Mouse (Mus musculus) CH12.LX (cell line): ENCODE measurements around the gene Gm11232. TPM values are rescaled to one million over a fixed set of nuclear protein-coding genes. Genes with fewer than 3 reads are reported as not detected.

Experiments
- DNase-seq: peaks from one replicate; pipeline ENCODE4 v3.0.0-alpha.2; 2013; ENCODE audit errors: extremely low read depth
- H3K27ac ChIP-seq: 2 replicates; pipeline ENCODE4 v1.5.1; 2012; ENCODE audit warnings: low read depth, mild to moderate bottlenecking, control low read depth, moderate library complexity; ENCODE audit not compliant: insufficient read depth
- H3K27me3 ChIP-seq: replicated peaks from 2 replicates; pipeline ENCODE3; 2012; ENCODE audit warnings: inconsistent platforms
- H3K36me3 ChIP-seq, 2 experiments: replicated peaks in 1 of 2; 2 replicates each; pipeline versions ENCODE3 to v1.6.1; 2012; ENCODE audit warnings: inconsistent platforms in 1 of 2, low read length in 1 of 2, mild to moderate bottlenecking in 1 of 2, mixed read lengths in 1 of 2, moderate library complexity in 1 of 2; ENCODE audit not compliant: control insufficient read depth in 1 of 2, insufficient read depth in 1 of 2
- H3K4me1 ChIP-seq, 2 experiments: 2 replicates each; pipeline ENCODE4 v1.6.1; 2012; ENCODE audit warnings: inconsistent platforms in 1 of 2, moderate library complexity in 1 of 2; ENCODE audit not compliant: insufficient read depth in 2 of 2, control insufficient read depth in 1 of 2
- H3K4me2 ChIP-seq: 2 replicates; pipeline ENCODE4 v1.6.1; 2012; ENCODE audit warnings: low read depth, mild to moderate bottlenecking, control low read depth; ENCODE audit not compliant: poor library complexity, insufficient read depth, severe bottlenecking
- H3K4me3 ChIP-seq, 3 experiments: fragments of 150-350 bp in 1 of 3; sonication (generic) in 1 of 3; replicated peaks in 1 of 3; 2 replicates each; pipeline versions ENCODE3 to v1.5.1; 2011 to 2012; ENCODE audit warnings: low read depth in 2 of 3, low read length in 2 of 3, mild to moderate bottlenecking in 2 of 3, moderate library complexity in 2 of 3, control low read depth in 1 of 3, improper control_type of control experiment in 1 of 3, inconsistent platforms in 1 of 3, mixed read lengths in 1 of 3; ENCODE audit not compliant: poor library complexity in 1 of 3
- H3K79me2 ChIP-seq: replicated peaks from 2 replicates; pipeline ENCODE4 v1.6.1; 2012; ENCODE audit warnings: mild to moderate bottlenecking, moderate library complexity; ENCODE audit not compliant: control insufficient read depth, poor library complexity, insufficient read depth, severe bottlenecking; ENCODE audit errors: extremely low read depth
- H3K9ac ChIP-seq: 2 replicates; pipeline ENCODE4 v1.6.1; 2012; ENCODE audit warnings: low read depth, mild to moderate bottlenecking, control low read depth, moderate library complexity; ENCODE audit not compliant: insufficient read depth
- H3K9me3 ChIP-seq: replicated peaks from 2 replicates; pipeline ENCODE3; 2012; ENCODE audit warnings: low read length, inconsistent platforms, mixed read lengths
- BHLHE40 ChIP-seq: IDR thresholded peaks from 2 replicates; pipeline ENCODE4 v1.6.1; 2011; ENCODE audit warnings: mild to moderate bottlenecking, low read depth, low read length, improper control_type of control experiment
- GABPA ChIP-seq: IDR thresholded peaks from 2 replicates; pipeline ENCODE4 v1.6.1; 2012; ENCODE audit warnings: low read depth, low read length, improper control_type of control experiment, inconsistent platforms; ENCODE audit not compliant: insufficient replicate concordance
- JUND ChIP-seq: conservative IDR thresholded peaks from 2 replicates; pipeline ENCODE4 v1.6.1; 2011; ENCODE audit warnings: low read depth, low read length, improper control_type of control experiment
- KAT2A ChIP-seq: IDR thresholded peaks from 2 replicates; pipeline ENCODE4 v1.6.1; 2012; ENCODE audit warnings: low read length, improper control_type of control experiment, inconsistent platforms; ENCODE audit not compliant: insufficient replicate concordance
- MAX ChIP-seq: IDR thresholded peaks from 2 replicates; pipeline ENCODE4 v1.6.1; 2011; ENCODE audit warnings: low read length, improper control_type of control experiment
- MAZ ChIP-seq: IDR thresholded peaks from 2 replicates; pipeline ENCODE4 v1.6.1; 2012; ENCODE audit warnings: low read depth, mild to moderate bottlenecking, inconsistent platforms, low read length, improper control_type of control experiment, moderate library complexity
- MEF2A ChIP-seq: IDR thresholded peaks from 2 replicates; pipeline ENCODE4 v1.6.1; 2014; ENCODE audit warnings: low read depth, mild to moderate bottlenecking, inconsistent platforms, low read length, improper control_type of control experiment, borderline replicate concordance
- MXI1 ChIP-seq: IDR thresholded peaks from 2 replicates; pipeline ENCODE4 v1.6.1; 2011; ENCODE audit warnings: mild to moderate bottlenecking, low read depth, low read length, improper control_type of control experiment
- NRF1 ChIP-seq: IDR thresholded peaks from 2 replicates; pipeline ENCODE4 v1.6.1; 2014; ENCODE audit warnings: low read depth, mild to moderate bottlenecking, inconsistent platforms, low read length, improper control_type of control experiment, moderate library complexity
- RAD21 ChIP-seq: IDR thresholded peaks from 2 replicates; pipeline ENCODE4 v1.6.1; 2011; ENCODE audit warnings: low read depth, mild to moderate bottlenecking, low read length, improper control_type of control experiment, moderate library complexity
- RCOR1 ChIP-seq: conservative IDR thresholded peaks from 2 replicates; pipeline ENCODE4 v1.6.1; 2012; ENCODE audit warnings: low read depth, mild to moderate bottlenecking, inconsistent platforms, low read length, improper control_type of control experiment
- SIN3A ChIP-seq: IDR thresholded peaks from 2 replicates; pipeline ENCODE4 v1.6.1; 2012; ENCODE audit warnings: low read length, improper control_type of control experiment, inconsistent platforms
- TCF12 ChIP-seq: IDR thresholded peaks from 2 replicates; pipeline ENCODE4 v1.6.1; 2014; ENCODE audit warnings: low read depth, mild to moderate bottlenecking, inconsistent platforms, low read length, improper control_type of control experiment
- UBTF ChIP-seq: IDR thresholded peaks from 2 replicates; pipeline ENCODE4 v1.6.1; 2012; ENCODE audit warnings: low read depth, mild to moderate bottlenecking, inconsistent platforms, low read length, improper control_type of control experiment, moderate library complexity
- USF1 ChIP-seq: IDR thresholded peaks from 2 replicates; pipeline ENCODE4 v1.6.1; 2014; ENCODE audit warnings: low read depth, mild to moderate bottlenecking, inconsistent platforms, low read length, improper control_type of control experiment
- USF2 ChIP-seq: conservative IDR thresholded peaks from 2 replicates; pipeline ENCODE4 v1.6.1; 2011; ENCODE audit warnings: low read depth, low read length, improper control_type of control experiment
- ZMIZ1 ChIP-seq: IDR thresholded peaks from 2 replicates; pipeline ENCODE4 v1.6.1; 2012; ENCODE audit warnings: low read depth, mild to moderate bottlenecking, inconsistent platforms, low read length, improper control_type of control experiment
- dilution Hi-C: fragments of 300-500 bp; cut with MboI; formaldehyde crosslinking; loops from 2 replicates; pipeline ENCODE4 v1.14.3; 2020; ENCODE audit warnings: low sequenced_read_pairs; ENCODE audit not compliant: extremely low pct_unique_long_range_greater_than_20kb, extremely low pct_ligation_motif_present
- in situ Hi-C: fragments of 300-500 bp; cut with MboI; formaldehyde crosslinking; loops from 3 replicates; pipeline ENCODE4 v1.14.3; 2019; ENCODE audit warnings: low sequenced_read_pairs, low pct_ligation_motif_present, low pct_unique_long_range_greater_than_20kb, mixed read lengths
- polyA plus RNA-seq: library from polyadenylated mRNA; unstranded; fragments of >175 nt; gene quantifications from 2 replicates; pipeline ENCODE4 v1.2.1, GENCODE M21; 2012; ENCODE audit warnings: low read depth; ENCODE audit not compliant: insufficient read length
- total RNA-seq, 2 experiments: library from RNA; depleted of rRNA; stranded (reverse); fragments of 300-350 nt in 1 of 2; fragments of >200 nt in 1 of 2; gene quantifications; 2 replicates each; pipeline ENCODE4 v1.2.3; 2012 to 2014

The Gm11232 gene
- total and polyA plus RNA-seq, 3 experiments: not detected

GRCm38 (mm10) chr4:71727611-71728010 is 30.2 kb downstream of the Gm11232 start:
- in situ Hi-C loops: no loop called here
- dilution Hi-C loops: no loop called here

GRCm38 (mm10) chr4:71727056-71727455 is 30.7 kb downstream of the Gm11232 start:
- Histone ChIP-seq H3K27me3 (no peaks in the 10 kb centered on the region), H3K9ac (no peak overlapping the region), H3K79me2 (no peaks in the 10 kb centered on the region), H3K9me3 (peaks cover 20% of the 10 kb centered on the region), H3K4me3 (no peak overlapping the region), H3K27ac (no peak overlapping the region), H3K4me2 (no peak overlapping the region), H3K36me3 (no peaks in the 10 kb centered on the region), H3K4me1 (no peaks in the 10 kb centered on the region)
- in situ Hi-C loops (no loop called here), dilution Hi-C loops (no loop called here)
- DNase-seq: no peak
- TF ChIP-seq ZMIZ1 (no peak), NRF1 (no peak), GABPA (no peak), KAT2A (no peak), MXI1 (no peak), USF1 (no peak), BHLHE40 (no peak), JUND (no peak), SIN3A (no peak), RCOR1 (no peak), MAX (no peak), TCF12 (no peak), UBTF (no peak), MEF2A (no peak), RAD21 (no peak), USF2 (no peak)

More at GRCm38 (mm10) chr4:71727611-71728010, 30.2 kb downstream of the Gm11232 start:
- Histone ChIP-seq H3K36me3 (no peaks in the 10 kb centered on the region), H3K27ac (no peak overlapping the region), H3K9ac (no peak overlapping the region), H3K4me2 (no peak overlapping the region), H3K27me3 (no peaks in the 10 kb centered on the region), H3K9me3 (peaks cover 24% of the 10 kb centered on the region), H3K79me2 (no peaks in the 10 kb centered on the region), H3K4me1 (no peaks in the 10 kb centered on the region), H3K4me3 (no peak overlapping the region)
- TF ChIP-seq UBTF (no peak), MAZ (no peak)
- DNase-seq: no peak
